Mouse (Mus musculus) olfactory bulb, adult 2 months (tissue): ENCODE data around the gene Hbp1. TPM values are rescaled to one million over a fixed set of nuclear protein-coding genes. Genes with fewer than 3 reads are reported as not detected.

ENCODE experiments used
- H3K27ac ChIP-seq: fragments of 200-500 bp; 2 replicates; pipeline ENCODE4 v1.5.1; 2012; ENCODE audit warnings: low read depth, low read length; ENCODE audit not compliant: insufficient read depth
- H3K4me1 ChIP-seq: fragments of 200-500 bp; 2 replicates; pipeline ENCODE4 v1.6.1; 2012; ENCODE audit warnings: low read length; ENCODE audit not compliant: control insufficient read depth, insufficient read depth
- H3K4me3 ChIP-seq: fragments of 200-500 bp; 2 replicates; pipeline ENCODE4 v1.5.1; 2012; ENCODE audit warnings: mild to moderate bottlenecking, low read depth, low read length, moderate library complexity; ENCODE audit not compliant: insufficient read depth
- CTCF ChIP-seq: fragments of 200-500 bp; IDR thresholded peaks from 2 replicates; pipeline ENCODE4 v1.5.1; 2012; ENCODE audit warnings: low read depth, mild to moderate bottlenecking, low read length, moderate library complexity; ENCODE audit not compliant: insufficient read depth
- POLR2A ChIP-seq: fragments of 200-500 bp; IDR thresholded peaks from 2 replicates; pipeline ENCODE4 v1.6.1; 2012; ENCODE audit warnings: mild to moderate bottlenecking, low read depth, low read length, moderate library complexity; ENCODE audit not compliant: insufficient read depth
- WGBS: fragments of 180-500 bp; shearing (Covaris S2); methylation state at CpG from one replicate; pipeline ENCODE4 v1.1.7; 2018; 5-methylcytosine and 5-hydroxymethylcytosine counted together
- polyA plus RNA-seq: library from polyadenylated mRNA; stranded (reverse); fragments of >200 nt; gene quantifications from 2 replicates; pipeline ENCODE4 v1.2.4, GENCODE M21; 2012; ENCODE audit warnings: low replicate concordance; ENCODE audit not compliant: missing spikeins, insufficient read depth, insufficient read length

The Hbp1 gene
- polyA plus RNA-seq, 1 experiment = not detected

DNA sequence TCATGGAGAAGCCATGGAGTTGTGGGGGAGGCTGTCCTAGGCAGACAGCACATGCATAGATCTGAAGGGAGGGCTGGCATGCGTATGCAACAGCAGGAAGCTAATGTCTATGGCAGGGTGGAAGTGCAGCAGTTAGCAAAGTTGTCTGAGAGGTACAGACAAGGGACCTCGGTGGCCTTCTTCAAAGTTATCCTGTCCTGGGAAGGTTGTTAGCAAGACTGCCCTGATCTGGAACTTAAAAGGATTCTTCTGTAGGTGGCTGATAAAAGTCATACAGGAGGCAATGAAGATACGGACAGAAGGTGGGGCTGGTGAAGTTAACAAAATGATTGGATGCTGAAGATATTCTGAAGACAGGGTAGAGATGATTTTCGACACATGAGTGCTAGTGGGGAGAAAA lies 16.1 kb upstream of the Hbp1 start:
- H3K4me3 ChIP-seq = no peak overlapping the region
- TF ChIP-seq CTCF (no peak), POLR2A (no peak)
- H3K4me1 ChIP-seq = no peaks in the 10 kb centered on the region
- WGBS = 92% methylated on average over 4 of the region's 4 CpGs
- no peak overlapping the region for H3K27ac ChIP-seq

DNA sequence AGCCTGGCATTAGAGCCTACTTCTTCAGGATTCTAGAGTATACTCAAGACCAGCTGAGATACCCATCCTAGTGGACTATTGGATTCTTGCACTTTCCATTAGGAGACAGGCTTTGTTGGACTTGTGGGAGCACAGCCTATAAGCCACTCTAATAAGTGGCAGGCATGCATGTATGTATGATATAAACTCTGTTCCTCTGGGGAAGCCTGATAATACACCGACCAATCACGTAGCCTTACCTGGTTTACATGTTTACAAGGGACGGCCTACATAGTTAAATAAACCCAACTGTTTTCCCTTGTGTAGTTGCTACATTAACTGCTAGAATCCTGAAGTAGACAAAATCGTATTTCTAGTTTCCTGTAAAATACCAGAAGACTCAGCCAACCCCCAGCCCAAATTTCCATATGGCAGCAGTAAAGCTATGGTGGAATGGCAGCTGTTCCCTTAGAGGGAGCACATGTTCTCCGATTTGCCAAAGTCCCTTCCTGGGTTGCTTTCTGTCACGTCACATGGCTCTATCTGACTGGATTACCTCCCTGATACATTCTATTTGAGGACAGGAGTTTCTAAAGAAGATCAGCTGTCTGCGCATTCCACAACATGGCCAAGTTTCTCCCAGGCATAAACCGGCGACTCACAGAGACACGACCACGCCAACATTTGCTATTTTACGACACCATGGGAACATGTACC lies 15.3 kb upstream of the Hbp1 start:
- Histone ChIP-seq H3K4me3 (no peak overlapping the region), H3K4me1 (no peaks in the 10 kb centered on the region), H3K27ac (no peak overlapping the region)
- WGBS = 95% methylated on average over 12 of the region's 12 CpGs
- TF ChIP-seq POLR2A (no peak), CTCF (no peak)

DNA sequence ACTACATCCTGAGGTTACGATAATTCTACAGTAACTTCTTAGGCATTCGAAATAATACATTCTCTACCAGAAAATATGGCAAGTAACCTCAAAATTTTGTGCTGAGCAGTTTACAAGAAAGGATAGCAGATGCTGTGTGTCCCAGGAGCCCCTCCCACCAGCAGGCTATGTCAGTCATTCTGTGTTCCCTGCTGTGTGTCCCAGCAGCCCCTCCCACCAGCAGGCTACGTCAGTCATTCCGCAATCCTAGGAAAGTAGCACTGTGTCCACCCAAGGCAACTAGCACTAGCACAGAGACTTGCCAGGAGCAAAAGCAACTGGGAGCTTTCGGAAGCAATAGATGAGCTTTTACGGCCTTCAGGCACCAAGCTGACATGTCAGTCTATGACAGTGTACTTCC lies 13.7 kb upstream of the Hbp1 start:
- H3K4me1 ChIP-seq = no peaks in the 10 kb centered on the region
- no peak for TF ChIP-seq POLR2A
- no peak for TF ChIP-seq CTCF
- WGBS = 88% methylated on average over 6 of the region's 6 CpGs
- H3K27ac ChIP-seq = no peak overlapping the region
- H3K4me3 ChIP-seq = no peak overlapping the region

DNA sequence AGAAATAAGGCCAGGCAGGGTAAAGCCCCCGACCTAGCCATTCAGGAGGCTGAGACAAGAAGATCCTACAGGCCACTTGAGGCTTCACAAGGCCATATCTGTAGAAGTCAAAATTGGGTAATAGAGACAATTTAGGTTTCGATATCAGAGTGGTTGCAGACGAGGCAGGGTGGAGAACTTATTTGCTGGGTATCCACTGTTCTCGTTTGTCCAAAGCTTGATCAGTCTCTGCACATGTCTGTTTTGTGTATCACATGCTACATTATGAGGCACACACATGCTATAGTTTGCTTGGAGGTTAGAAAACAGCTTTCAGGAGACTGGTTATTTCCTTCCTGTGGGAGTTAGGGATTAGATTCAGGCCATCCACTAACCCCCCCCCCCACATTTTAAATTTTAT lies 5.5 kb upstream of the Hbp1 start:
- TF ChIP-seq CTCF (no peak), POLR2A (no peak)
- WGBS = 93% methylated on average over 4 of the region's 4 CpGs
- H3K4me1 ChIP-seq = no peaks in the 10 kb centered on the region
- H3K4me3 ChIP-seq = no peak overlapping the region
- no peak overlapping the region for H3K27ac ChIP-seq

DNA sequence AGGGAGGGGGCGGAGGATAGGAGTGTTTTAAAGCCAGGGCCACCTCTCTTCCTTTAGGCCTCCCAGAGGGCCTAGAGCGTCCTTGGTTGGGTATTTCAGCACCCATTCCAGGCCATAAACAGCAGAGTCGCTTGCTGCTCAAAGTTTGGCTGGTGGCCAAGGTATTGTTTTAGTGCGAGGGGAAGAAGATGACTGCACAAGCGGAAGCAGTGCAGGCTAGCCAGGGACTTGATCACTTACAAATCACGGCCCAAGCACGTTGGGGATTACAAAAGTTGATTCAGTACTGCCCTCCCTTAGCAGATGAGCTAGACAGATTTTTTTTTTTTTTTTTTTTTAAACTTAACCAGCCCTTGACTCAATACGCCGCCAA lies 310 bp upstream of the Hbp1 start:
- Histone ChIP-seq H3K4me3 (peak overlapping the region; percentile 57), H3K4me1 (0 out of 2 replicates have a peak, but pooled peaks cover 2% of the 10 kb centered on the region), H3K27ac (peak overlapping the region; percentile 94)
- no peak for TF ChIP-seq CTCF
- WGBS = 3% methylated on average over 9 of the region's 9 CpGs

DNA sequence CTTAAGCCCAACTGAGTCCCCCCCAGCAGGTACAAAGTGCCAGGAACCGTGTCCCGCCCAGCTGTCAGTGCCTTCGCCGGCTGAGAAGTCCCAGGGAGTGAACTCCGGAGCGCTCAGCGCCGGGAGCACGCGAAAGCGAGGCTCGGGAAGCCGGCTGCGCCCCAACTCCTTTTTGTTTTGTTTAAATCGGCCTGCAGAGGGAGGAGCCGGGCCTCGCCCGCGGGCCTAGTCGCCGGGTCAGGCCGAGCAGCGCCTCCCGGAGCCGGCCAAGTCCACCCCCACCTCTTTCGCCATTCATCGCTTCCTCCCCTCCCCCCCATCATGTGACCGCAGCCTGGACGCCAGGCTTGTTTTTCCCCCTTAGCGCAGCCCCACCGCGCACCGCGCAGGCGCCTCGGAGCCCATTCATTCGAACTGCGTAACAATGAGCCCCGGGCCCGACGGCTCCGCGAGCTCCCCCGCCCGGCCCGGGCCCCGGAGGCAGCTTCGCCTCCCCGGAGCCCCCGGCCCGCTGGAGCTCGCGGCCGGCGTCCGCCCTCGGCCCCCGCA lies 1.1 kb downstream of the Hbp1 start:
- Histone ChIP-seq H3K4me3 (peak overlapping the region; percentile 61), H3K4me1 (0 out of 2 replicates have a peak, but pooled peaks cover 2% of the 10 kb centered on the region), H3K27ac (peak overlapping the region; percentile 30; the same call in 1 of the 2 replicates)
- peak; percentile 22; the same call in 1 of the 2 replicates for TF ChIP-seq CTCF
- TF ChIP-seq POLR2A = peak; percentile 49; the same call in 1 of the 2 replicates
- WGBS = under 1% methylated on average over 57 of the region's 58 CpGs

DNA sequence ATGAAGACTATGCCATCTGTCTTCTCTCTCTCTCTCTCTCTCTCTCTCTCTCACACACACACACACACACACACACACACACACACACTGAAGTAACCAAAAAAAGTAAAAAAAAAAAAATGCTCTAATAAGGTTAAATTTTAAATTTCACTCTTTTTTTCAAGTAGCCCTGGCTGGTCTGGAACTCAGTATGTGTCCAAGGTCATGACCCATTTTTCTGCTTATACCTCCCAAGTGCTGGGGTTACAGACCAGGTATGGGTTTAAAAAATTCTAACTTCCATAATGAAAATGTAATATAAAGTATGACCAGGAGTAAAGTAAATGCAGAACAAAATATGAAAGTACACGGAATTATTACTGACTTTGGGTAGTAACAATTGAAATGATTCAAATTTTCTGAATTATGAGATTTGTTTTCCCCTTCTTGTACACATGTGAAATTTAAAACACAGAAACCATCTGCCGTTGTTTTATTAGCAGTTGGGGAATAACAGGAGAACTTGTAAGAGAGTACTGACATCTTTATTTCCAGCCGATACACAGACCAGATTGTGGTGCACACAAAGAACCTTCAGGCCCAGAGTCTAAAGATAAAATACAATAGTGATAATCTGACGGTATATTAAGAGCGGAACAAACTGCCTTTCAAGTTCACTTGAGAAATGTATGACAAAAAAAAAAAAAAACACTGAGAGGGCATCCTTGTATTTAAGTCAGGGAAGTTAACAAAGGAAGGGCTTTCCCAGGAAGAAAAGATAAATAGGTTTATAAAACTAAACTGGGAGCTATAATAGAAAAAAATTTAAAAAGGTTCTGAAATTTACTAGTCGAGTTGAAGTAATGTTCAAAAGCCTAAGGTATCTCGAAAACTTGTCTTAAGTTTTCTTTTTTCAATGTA lies 2.0 kb downstream of the Hbp1 start:
- Histone ChIP-seq H3K4me3 (no peak overlapping the region), H3K4me1 (0 out of 2 replicates have a peak, but pooled peaks cover 2% of the 10 kb centered on the region), H3K27ac (0 out of 2 replicates have a peak overlapping the region, but pooled peaks have one; percentile 30)
- 18% methylated on average over 7 of the region's 7 CpGs for WGBS
- TF ChIP-seq POLR2A (no peak), CTCF (no peak)

DNA sequence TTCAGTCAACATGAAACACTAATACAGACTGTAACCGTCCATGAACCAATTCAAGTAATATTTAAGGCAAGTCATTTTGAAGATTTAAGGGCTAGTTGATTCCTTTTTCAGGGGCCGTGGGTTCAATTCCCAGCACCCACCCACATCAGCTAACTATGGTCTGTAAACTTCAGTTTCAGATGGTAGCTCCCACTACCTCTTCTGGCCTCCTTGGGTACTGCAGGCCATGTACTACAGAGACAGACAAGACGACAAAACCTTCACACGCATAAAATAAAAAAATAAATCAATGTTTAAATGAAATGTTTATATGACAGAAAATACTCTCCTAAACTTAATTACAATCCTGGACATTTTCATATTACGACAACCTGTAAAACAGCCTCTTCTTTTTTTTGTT lies 2.9 kb downstream of the Hbp1 start:
- 95% methylated on average over 5 of the region's 5 CpGs for WGBS
- H3K4me3 ChIP-seq = no peak overlapping the region
- no peak overlapping the region for H3K27ac ChIP-seq
- TF ChIP-seq POLR2A (no peak), CTCF (no peak)
- 0 out of 2 replicates have a peak, but pooled peaks cover 2% of the 10 kb centered on the region for H3K4me1 ChIP-seq

DNA sequence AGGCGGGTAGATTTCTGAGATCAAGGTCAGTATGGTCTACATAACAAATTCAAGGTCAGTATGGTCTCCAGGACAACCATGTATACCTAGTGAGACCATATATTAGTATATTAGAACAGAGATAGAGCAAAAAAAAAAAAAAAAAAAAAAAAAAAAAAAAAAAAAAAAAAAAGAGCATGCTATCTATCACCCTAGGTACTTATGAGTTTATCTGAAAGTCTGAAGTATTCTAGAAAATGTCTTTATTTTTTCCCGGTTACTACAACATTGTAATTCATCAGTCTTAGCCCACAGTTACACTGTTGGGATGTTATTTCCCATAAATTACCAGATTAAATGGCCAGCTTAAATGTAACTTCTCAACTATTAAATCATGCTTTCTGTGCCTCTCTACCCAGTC lies 5.9 kb downstream of the Hbp1 start:
- no peak overlapping the region for H3K27ac ChIP-seq
- H3K4me1 ChIP-seq = 0 out of 2 replicates have a peak, but pooled peaks cover 2% of the 10 kb centered on the region
- H3K4me3 ChIP-seq = no peak overlapping the region
- TF ChIP-seq POLR2A = no peak
- TF ChIP-seq CTCF = no peak
- WGBS = 91% methylated on average over 2 of the region's 2 CpGs
